Mouse (Mus musculus) spleen, adult 2 months (tissue): ENCODE data around the gene Scn2b.
A peak's percentile ranks its signal among the peaks of the same experiment; 100 is the strongest.

Source experiments
- CTCF ChIP-seq: fragments of 200-500 bp; IDR thresholded peaks from 2 replicates; pipeline ENCODE4 v1.5.1; 2011; ENCODE audit warnings: mild to moderate bottlenecking, inconsistent platforms; ENCODE audit not compliant: insufficient read depth, insufficient read length, insufficient replicate concordance; ENCODE audit errors: extremely low read depth
- POLR2A ChIP-seq: fragments of 200-500 bp; IDR thresholded peaks from 2 replicates; pipeline ENCODE4 v1.6.1; 2011; ENCODE audit warnings: low read depth, low read length, inconsistent platforms

DNA sequence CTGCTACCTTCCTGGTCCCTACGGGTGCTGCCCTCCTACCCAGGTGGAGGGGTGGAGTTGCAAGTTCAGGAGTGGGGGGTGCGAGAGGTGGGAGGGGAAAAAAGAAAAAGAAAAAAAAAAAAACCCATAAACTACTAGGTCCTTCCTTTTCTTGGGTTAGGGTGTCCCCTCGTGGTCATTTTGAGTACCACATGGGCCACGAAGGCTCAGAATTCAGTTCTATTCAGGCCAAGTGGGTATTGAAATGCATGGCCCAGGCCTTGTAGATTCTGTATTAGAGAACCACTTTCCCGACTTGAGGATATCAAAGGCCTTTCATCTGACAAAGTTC is 28.6 kb downstream of the Scn2b start:
- no peak for TF ChIP-seq POLR2A
- peak; percentile 56; the same call in 1 of the 2 replicates for TF ChIP-seq CTCF
